Mouse (Mus musculus) layer of hippocampus, postnatal 10 days (tissue): ENCODE data around the gene Pianp. TPM values are rescaled to one million over a fixed set of nuclear protein-coding genes. Genes with fewer than 3 reads are reported as not detected.

Experiments used
- DNase-seq, 2 experiments: peaks; one replicate each; pipeline ENCODE4 v3.0.0; 2021; ENCODE audit warnings: low spot score in 2 of 2
- total RNA-seq, 2 experiments: library from RNA; stranded (reverse); gene quantifications; 2 replicates each; pipeline ENCODE4 v1.2.3; 2021

Pianp gene
- total RNA-seq, 2 experiments from 2014 or later, result 109 to 120 TPM

- DNase-seq, result no peak
These were observed 8.6 kb downstream of the Pianp start for GRCm38 (mm10) chr6:125005086-125005485.

GRCm38 (mm10) chr6:125008060-125008459, 11.6 kb downstream of the Pianp start:
- DNase-seq, result no peak

GRCm38 (mm10) chr6:125008586-125009128, 12.2 kb downstream of the Pianp start:
- peak; percentile 97 for DNase-seq

- no peak for DNase-seq
These were observed 12.5 kb downstream of the Pianp start, which contains the start of gene Zfp384 for GRCm38 (mm10) chr6:125009129-125009180. TSS of gene Zfp384 (plus strand) at chr6:125009145.

- DNase-seq, result peak; percentile 69 to 77
These were observed 12.9 kb downstream of the Pianp start for GRCm38 (mm10) chr6:125009181-125010073.

- DNase-seq, result no peak
These were observed 21.2 kb downstream of the Pianp start for GRCm38 (mm10) chr6:125017682-125018081.

GRCm38 (mm10) chr6:125030532-125030931, 34.0 kb downstream of the Pianp start:
- DNase-seq, result peak; percentile 54

- no peak for DNase-seq
These were observed 35.1 kb downstream of the Pianp start for GRCm38 (mm10) chr6:125031604-125032003.

GRCm38 (mm10) chr6:125038666-125039065, 42.2 kb downstream of the Pianp start:
- DNase-seq, result no peak

GRCm38 (mm10) chr6:125039131-125039530, 42.6 kb downstream of the Pianp start:
- DNase-seq, result no peak

GRCm38 (mm10) chr6:125039533-125040153, 43.1 kb downstream of the Pianp start, which contains the start of gene Ing4:
TSS of gene Ing4 (plus strand) at chr6:125039760.
- DNase-seq, result peak; percentile 84 to 87

- DNase-seq, result no peak
These were observed 43.7 kb downstream of the Pianp start for GRCm38 (mm10) chr6:125040221-125040620.

GRCm38 (mm10) chr6:125041047-125041446, 44.6 kb downstream of the Pianp start:
- DNase-seq, result no peak

- no peak for DNase-seq
These were observed 45.6 kb downstream of the Pianp start for GRCm38 (mm10) chr6:125042081-125042480.

- peak; percentile 84 to 89 for DNase-seq
These were observed 50.2 kb downstream of the Pianp start for GRCm38 (mm10) chr6:125046691-125047090.

- DNase-seq, result no peak
These were observed 53.2 kb downstream of the Pianp start, which contains the start of gene Acrbp for GRCm38 (mm10) chr6:125049678-125050077. TSS of gene Acrbp (plus strand) at chr6:125049689.

- no peak for DNase-seq
These were observed 54.7 kb downstream of the Pianp start for GRCm38 (mm10) chr6:125051237-125051636.

Other genes with a start within 250 kb of the Pianp start
- gene Gm45234, start 240.7 kb upstream of the Pianp start, total RNA-seq, result not detected
- gene Atn1, start 240.2 kb upstream of the Pianp start, total RNA-seq, result 100 to 1,000 TPM; 138 to 150 TPM
- gene Eno2, start 227.0 kb upstream of the Pianp start, total RNA-seq, result 100 to 1,000 TPM; 476 to 480 TPM
- 1 to 10 TPM; 1.8 to 3.6 TPM for gene Lrrc23, start 217.0 kb upstream of the Pianp start, total RNA-seq
- 1 to 10 TPM; 3.3 to 5.0 TPM for gene Spsb2, start 188.0 kb upstream of the Pianp start, total RNA-seq
- gene Tpi1, start 182.4 kb upstream of the Pianp start, total RNA-seq, result 100 to 1,000 TPM; 466 to 472 TPM
- gene Usp5, start 167.2 kb upstream of the Pianp start, total RNA-seq, result 100 to 1,000 TPM; 181 to 187 TPM
- gene Cdca3, start 167.1 kb upstream of the Pianp start, total RNA-seq, result 1 to 10 TPM; 5.4 to 6.1 TPM
- gene Gnb3, start 156.4 kb upstream of the Pianp start, total RNA-seq, result under 1 TPM in 1 of 2 experiments, not detected in 1; 0.27 TPM
- 10 to 100 TPM; 29.1 to 32.1 TPM for gene P3h3, start 138.9 kb upstream of the Pianp start, total RNA-seq
- gene Gpr162, start 132.7 kb upstream of the Pianp start, total RNA-seq, result 100 to 1,000 TPM; 162 to 178 TPM
- 1 to 10 TPM in 1 of 2 experiments, under 1 TPM in 1; 0.62 to 1.0 TPM for gene Cd4, start 108.5 kb upstream of the Pianp start, total RNA-seq
- gene Lag3, start 85.0 kb upstream of the Pianp start, total RNA-seq, result 1 to 10 TPM; 1.2 to 2.1 TPM
- 1,000 to 10,000 TPM; 1,413 to 1,419 TPM for gene Ptms, start 76.6 kb upstream of the Pianp start, total RNA-seq
- 100 to 1,000 TPM; 609 to 620 TPM for gene Mlf2, start 65.3 kb upstream of the Pianp start, total RNA-seq
- 100 to 1,000 TPM in 1 of 2 experiments, 10 to 100 TPM in 1; 97.7 to 101 TPM for gene Cops7a, start 31.2 kb upstream of the Pianp start, total RNA-seq
- 10 to 100 TPM; 44.4 to 45.2 TPM for gene Zfp384, start 12.5 kb downstream of the Pianp start, total RNA-seq
- 10 to 100 TPM; 57.4 to 62.4 TPM for gene Ing4, start 43.1 kb downstream of the Pianp start, total RNA-seq
- gene Acrbp, start 53.0 kb downstream of the Pianp start, total RNA-seq, result 1 to 10 TPM; 7.0 to 9.2 TPM
- 1 to 10 TPM; 1.1 to 1.4 TPM for gene Lpar5, start 71.2 kb downstream of the Pianp start, total RNA-seq
- 100 to 1,000 TPM; 176 to 195 TPM for gene Chd4, start 99.3 kb downstream of the Pianp start, total RNA-seq
- gene Nop2, start 135.2 kb downstream of the Pianp start, total RNA-seq, result 10 to 100 TPM; 35.9 to 36.1 TPM
- gene Iffo1, start 148.5 kb downstream of the Pianp start, total RNA-seq, result 10 to 100 TPM; 49.7 to 50.7 TPM
- 1,000 to 10,000 TPM; 1,523 to 1,789 TPM for gene Gapdh, start 169.8 kb downstream of the Pianp start, total RNA-seq
- 10 to 100 TPM; 31.8 to 36.1 TPM for gene Ncapd2, start 195.0 kb downstream of the Pianp start, total RNA-seq
- gene Mrpl51, start 195.1 kb downstream of the Pianp start, total RNA-seq, result 10 to 100 TPM; 73.5 to 75.9 TPM
- 10 to 100 TPM; 26.8 to 27.1 TPM for gene Vamp1, start 218.9 kb downstream of the Pianp start, total RNA-seq
- 1 to 10 TPM; 2.9 to 3.0 TPM for gene Tapbpl, start 235.2 kb downstream of the Pianp start, total RNA-seq
- not detected for gene Cd27, start 240.3 kb downstream of the Pianp start, total RNA-seq